Mouse (Mus musculus): ENCODE data around the gene Limd2. TPM values are rescaled to one million over a fixed set of nuclear protein-coding genes. Genes with fewer than 3 reads are reported as not detected.
A peak's percentile ranks its signal among the peaks of the same experiment; 100 is the strongest.

Gene Limd2
- polyA plus RNA-seq, 1 experiment from 2014 or later, result 300 TPM

DNA sequence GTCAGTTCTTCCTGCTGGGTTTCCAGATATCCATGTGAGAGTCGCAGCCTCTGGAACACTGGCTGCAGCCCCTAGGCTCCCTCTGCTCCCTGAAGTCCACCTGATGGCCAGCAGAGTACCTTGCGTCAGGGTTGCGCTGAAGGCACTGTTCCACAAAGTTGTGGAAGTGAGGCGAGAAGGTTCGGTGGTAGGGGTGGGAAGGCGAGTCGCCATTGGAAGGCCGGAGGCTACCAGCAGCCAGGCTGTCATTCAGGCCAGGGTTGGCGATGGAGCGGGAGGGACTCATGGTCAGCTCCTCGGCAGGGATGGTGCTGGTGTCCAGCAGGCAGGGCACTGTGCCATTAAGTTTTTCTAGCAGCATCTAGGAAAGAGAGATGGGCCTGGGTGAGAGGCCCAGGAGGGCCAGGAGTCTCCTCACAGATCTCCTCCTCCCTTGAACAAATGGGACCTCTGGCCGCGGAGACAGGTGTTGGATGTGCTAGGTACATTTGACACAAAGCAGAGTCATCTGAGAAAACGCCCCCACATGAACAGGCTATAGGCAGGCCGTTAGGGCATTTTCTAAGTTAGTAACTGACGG lies 4.0 kb upstream of the Limd2 start:
- WGBS, result 93% methylated on average over 16 of the region's 16 CpGs
- Histone ChIP-seq H3K4me1 (peaks cover 13% of the 10 kb centered on the region), H3K36me3 (replicated peaks) (peaks cover 62% of the 10 kb centered on the region), H3K4me2 (no peak overlapping the region), H3K4me3 (replicated peaks) (no peak overlapping the region), H3K9me3 (no peaks in the 10 kb centered on the region), H3K9ac (no peak overlapping the region), H3K27me3 (no peaks in the 10 kb centered on the region), H3K27ac (no peak overlapping the region)
- ATAC-seq (ENCODE audit: low FRiP score), result no peak

- ATAC-seq (ENCODE audit: low FRiP score), result no peak
- H3K36me3 ChIP-seq (replicated peaks), result peaks cover 57% of the 10 kb centered on the region
- H3K4me2 ChIP-seq, result no peak overlapping the region
- no peak overlapping the region for H3K27ac ChIP-seq
- H3K4me1 ChIP-seq, result peaks cover 24% of the 10 kb centered on the region
- H3K9me3 ChIP-seq, result no peaks in the 10 kb centered on the region
- 89% methylated on average over 4 of the region's 4 CpGs for WGBS
- H3K4me3 ChIP-seq (replicated peaks), result no peak overlapping the region
- no peaks in the 10 kb centered on the region for H3K27me3 ChIP-seq
- H3K9ac ChIP-seq, result no peak overlapping the region
These were observed 2.9 kb upstream of the Limd2 start for GRCm38 (mm10) chr11:106163546-106163945.

- Histone ChIP-seq H3K9ac (no peak overlapping the region), H3K4me2 (no peak overlapping the region), H3K36me3 (replicated peaks) (peaks cover 55% of the 10 kb centered on the region), H3K4me1 (peaks cover 34% of the 10 kb centered on the region), H3K4me3 (replicated peaks) (no peak overlapping the region), H3K27ac (no peak overlapping the region), H3K27me3 (no peaks in the 10 kb centered on the region), H3K9me3 (no peaks in the 10 kb centered on the region)
- ATAC-seq (ENCODE audit: low FRiP score), result no peak
- WGBS, result 91% methylated on average over 2 of the region's 2 CpGs
These were observed 1.6 kb upstream of the Limd2 start for GRCm38 (mm10) chr11:106162237-106162636.

DNA sequence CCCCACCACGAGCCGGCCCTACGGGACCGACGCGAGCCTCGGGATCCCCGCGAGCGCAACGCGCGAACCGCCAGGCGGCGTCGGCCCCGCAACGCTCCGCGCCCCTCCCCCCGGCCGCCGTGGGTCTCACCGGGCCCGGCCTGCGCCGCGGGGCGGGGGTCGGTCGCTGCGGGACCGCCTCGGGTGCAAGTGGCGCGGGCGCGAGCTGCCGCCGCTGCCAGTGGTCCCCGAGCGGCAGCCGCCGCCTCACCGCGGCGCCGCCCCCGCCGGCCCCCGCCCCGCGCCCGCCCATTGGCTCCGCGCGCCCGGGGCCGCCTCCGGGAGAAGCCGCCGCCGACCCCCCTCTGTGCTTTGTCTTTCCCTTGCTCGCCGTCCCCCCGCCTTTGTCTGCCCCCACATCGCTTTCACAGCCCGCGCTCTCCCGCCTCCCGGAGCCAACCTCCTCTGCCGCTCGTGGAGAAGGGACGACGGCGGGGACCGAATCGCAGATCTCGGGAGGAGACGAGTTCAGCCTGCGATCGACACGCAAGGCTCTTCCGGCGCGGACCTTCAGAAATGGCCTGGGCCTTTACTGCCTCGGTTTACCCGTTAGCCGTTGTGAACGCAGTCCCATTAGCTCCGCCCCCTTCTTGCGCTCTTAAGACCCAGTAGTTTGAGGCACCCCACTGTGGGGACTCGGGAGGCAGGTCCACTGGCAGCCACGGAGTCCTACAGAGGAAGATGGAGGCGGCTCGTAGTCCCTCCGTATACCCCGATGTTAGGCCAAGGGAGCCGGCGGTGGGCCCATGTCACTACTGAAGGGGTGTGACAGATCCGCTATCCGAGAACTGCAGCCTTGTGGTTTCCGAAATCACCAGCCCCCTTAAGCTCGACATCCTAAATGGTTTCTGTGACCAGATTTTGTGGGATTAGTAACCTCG lies 479 bp downstream of the Limd2 start:
- Histone ChIP-seq H3K36me3 (replicated peaks) (peaks cover 57% of the 10 kb centered on the region), H3K27ac (peak overlapping the region; percentile 97), H3K27me3 (no peaks in the 10 kb centered on the region), H3K4me3 (replicated peaks) (peak overlapping the region; percentile 86), H3K4me1 (peaks cover 40% of the 10 kb centered on the region), H3K9me3 (no peaks in the 10 kb centered on the region), H3K9ac (peak overlapping the region; percentile 98), H3K4me2 (peak overlapping the region; percentile 75)
- peak; percentile 76 for ATAC-seq (ENCODE audit: low FRiP score)
- WGBS, result 1% methylated on average over 97 of the region's 106 CpGs

GRCm38 (mm10) chr11:106159216-106159920 lies 1.3 kb downstream of the Limd2 start:
- peaks cover 40% of the 10 kb centered on the region for H3K4me1 ChIP-seq
- H3K9ac ChIP-seq, result peak overlapping the region; percentile 98
- H3K4me3 ChIP-seq (replicated peaks), result peak overlapping the region; percentile 86

DNA sequence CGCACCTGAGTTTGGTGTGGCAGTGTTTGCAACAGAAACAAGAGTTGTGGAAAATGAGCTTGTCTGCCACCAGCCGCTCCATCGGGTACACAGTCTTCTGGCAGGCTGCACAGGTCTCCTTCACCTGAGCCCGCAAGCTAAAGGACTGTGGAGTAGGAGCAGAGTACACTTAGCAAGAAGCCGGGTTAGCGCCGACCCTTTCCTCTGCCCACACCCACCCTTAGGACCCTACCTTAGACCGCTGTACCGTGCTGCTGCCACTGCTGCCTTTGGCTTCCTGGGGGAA lies 1.8 kb downstream of the Limd2 start:
- Histone ChIP-seq H3K9me3 (no peaks in the 10 kb centered on the region), H3K4me1 (peaks cover 42% of the 10 kb centered on the region), H3K36me3 (replicated peaks) (peaks cover 57% of the 10 kb centered on the region), H3K9ac (peak overlapping the region; percentile 98), H3K27ac (peak overlapping the region; percentile 97), H3K4me2 (peak overlapping the region; percentile 75), H3K4me3 (replicated peaks) (peak overlapping the region; percentile 86), H3K27me3 (no peaks in the 10 kb centered on the region)
- 45% methylated on average over 9 of the region's 9 CpGs for WGBS
- 0 out of 2 replicates have a peak, but pooled peaks have one; percentile 1 for ATAC-seq (ENCODE audit: low FRiP score)

More at GRCm38 (mm10) chr11:106159216-106159920, 1.3 kb downstream of the Limd2 start:
- Histone ChIP-seq H3K36me3 (replicated peaks) (peaks cover 57% of the 10 kb centered on the region), H3K27ac (peak overlapping the region; percentile 97), H3K4me2 (peak overlapping the region; percentile 75), H3K27me3 (no peaks in the 10 kb centered on the region), H3K9me3 (no peaks in the 10 kb centered on the region)
- peak; percentile 62 for ATAC-seq (ENCODE audit: low FRiP score)
- 1% methylated on average over 24 of the region's 25 CpGs for WGBS

GRCm38 (mm10) chr11:106158081-106158929 lies 2.4 kb downstream of the Limd2 start:
- Histone ChIP-seq H3K4me1 (peaks cover 42% of the 10 kb centered on the region), H3K9ac (peak overlapping the region; percentile 98), H3K4me3 (replicated peaks) (peak overlapping the region; percentile 86), H3K4me2 (peak overlapping the region; percentile 75), H3K9me3 (no peaks in the 10 kb centered on the region), H3K36me3 (replicated peaks) (peaks cover 56% of the 10 kb centered on the region), H3K27me3 (no peaks in the 10 kb centered on the region), H3K27ac (peak overlapping the region; percentile 97)
- WGBS, result 64% methylated on average over 14 of the region's 14 CpGs
- ATAC-seq (ENCODE audit: low FRiP score), result no peak

DNA sequence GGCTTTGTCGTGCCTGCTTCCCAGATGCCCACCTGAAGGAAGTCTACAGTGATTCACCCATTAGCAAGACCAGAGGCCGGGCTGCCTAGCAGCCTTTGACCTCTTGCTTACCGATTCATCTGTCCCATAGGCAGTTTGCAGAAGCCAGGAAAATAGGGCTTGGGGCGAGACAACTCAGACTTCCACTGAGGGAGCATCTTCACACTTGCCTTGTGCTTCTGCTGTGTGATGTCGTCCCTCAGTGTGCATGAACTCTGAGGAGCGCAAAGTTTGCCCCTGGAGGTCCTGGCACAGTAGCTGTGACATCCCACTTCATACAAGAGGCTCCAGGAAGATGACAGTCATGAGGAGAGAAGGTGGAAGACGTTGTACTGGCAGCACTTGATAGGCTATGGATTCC lies 3.5 kb downstream of the Limd2 start:
- Histone ChIP-seq H3K4me3 (replicated peaks) (no peak overlapping the region), H3K9me3 (no peaks in the 10 kb centered on the region), H3K4me1 (peaks cover 42% of the 10 kb centered on the region), H3K27ac (peak overlapping the region; percentile 9; the same call in 1 of the 2 replicates), H3K36me3 (replicated peaks) (peaks cover 60% of the 10 kb centered on the region), H3K4me2 (no peak overlapping the region), H3K27me3 (no peaks in the 10 kb centered on the region), H3K9ac (no peak overlapping the region)
- ATAC-seq (ENCODE audit: low FRiP score), result no peak
- 90% methylated on average over 7 of the region's 7 CpGs for WGBS

GRCm38 (mm10) chr11:106156257-106156656 lies 4.4 kb downstream of the Limd2 start:
- no peak overlapping the region for H3K9ac ChIP-seq
- ATAC-seq (ENCODE audit: low FRiP score), result no peak
- 0 out of 2 replicates have a peak overlapping the region, but pooled peaks have one; percentile 19 for H3K27ac ChIP-seq
- peaks cover 69% of the 10 kb centered on the region for H3K36me3 ChIP-seq (replicated peaks)
- H3K4me1 ChIP-seq, result peaks cover 37% of the 10 kb centered on the region
- H3K9me3 ChIP-seq, result no peaks in the 10 kb centered on the region
- H3K4me3 ChIP-seq (replicated peaks), result no peak overlapping the region
- WGBS, result 71% methylated on average over 1 of the region's 1 CpGs
- no peaks in the 10 kb centered on the region for H3K27me3 ChIP-seq
- H3K4me2 ChIP-seq, result no peak overlapping the region

DNA sequence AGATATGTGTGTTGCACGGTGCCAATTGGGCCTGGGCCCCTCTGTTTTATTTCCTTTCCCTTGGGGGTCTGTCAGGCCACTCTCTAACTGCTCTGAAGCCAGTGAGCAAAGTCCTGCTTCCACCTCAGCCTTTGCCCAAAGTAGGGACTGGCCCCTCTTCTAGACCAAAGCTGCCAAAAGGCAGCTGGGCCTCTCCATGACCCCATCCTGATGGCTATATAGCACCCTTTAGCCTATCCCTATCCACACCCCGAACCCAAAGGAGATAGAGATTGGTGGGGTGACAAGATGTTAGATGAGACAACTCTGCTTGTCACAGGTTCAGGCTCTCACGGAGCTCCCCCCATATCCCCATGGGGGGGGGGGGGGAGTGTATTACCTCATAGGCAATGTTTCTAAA lies 4.9 kb downstream of the Limd2 start:
- H3K36me3 ChIP-seq (replicated peaks), result peaks cover 73% of the 10 kb centered on the region
- H3K4me2 ChIP-seq, result no peak overlapping the region
- H3K4me1 ChIP-seq, result peaks cover 32% of the 10 kb centered on the region
- no peak overlapping the region for H3K9ac ChIP-seq
- H3K27ac ChIP-seq, result no peak overlapping the region
- H3K27me3 ChIP-seq, result no peaks in the 10 kb centered on the region
- 84% methylated on average over 3 of the region's 3 CpGs for WGBS
- H3K9me3 ChIP-seq, result no peaks in the 10 kb centered on the region
- ATAC-seq (ENCODE audit: low FRiP score), result no peak
- no peak overlapping the region for H3K4me3 ChIP-seq (replicated peaks)

GRCm38 (mm10) chr11:106154770-106155169 lies 5.9 kb downstream of the Limd2 start:
- Histone ChIP-seq H3K4me3 (replicated peaks) (no peak overlapping the region), H3K27ac (0 out of 2 replicates have a peak overlapping the region, but pooled peaks have one; percentile 15), H3K4me2 (no peak overlapping the region), H3K9me3 (no peaks in the 10 kb centered on the region), H3K36me3 (replicated peaks) (peaks cover 83% of the 10 kb centered on the region), H3K9ac (no peak overlapping the region), H3K4me1 (peaks cover 29% of the 10 kb centered on the region), H3K27me3 (no peaks in the 10 kb centered on the region)
- no peak for ATAC-seq (ENCODE audit: low FRiP score)
- WGBS, result 71% methylated on average over 2 of the region's 2 CpGs
